Mouse (Mus musculus): ENCODE measurements around the gene Kdelr2.

DNA sequence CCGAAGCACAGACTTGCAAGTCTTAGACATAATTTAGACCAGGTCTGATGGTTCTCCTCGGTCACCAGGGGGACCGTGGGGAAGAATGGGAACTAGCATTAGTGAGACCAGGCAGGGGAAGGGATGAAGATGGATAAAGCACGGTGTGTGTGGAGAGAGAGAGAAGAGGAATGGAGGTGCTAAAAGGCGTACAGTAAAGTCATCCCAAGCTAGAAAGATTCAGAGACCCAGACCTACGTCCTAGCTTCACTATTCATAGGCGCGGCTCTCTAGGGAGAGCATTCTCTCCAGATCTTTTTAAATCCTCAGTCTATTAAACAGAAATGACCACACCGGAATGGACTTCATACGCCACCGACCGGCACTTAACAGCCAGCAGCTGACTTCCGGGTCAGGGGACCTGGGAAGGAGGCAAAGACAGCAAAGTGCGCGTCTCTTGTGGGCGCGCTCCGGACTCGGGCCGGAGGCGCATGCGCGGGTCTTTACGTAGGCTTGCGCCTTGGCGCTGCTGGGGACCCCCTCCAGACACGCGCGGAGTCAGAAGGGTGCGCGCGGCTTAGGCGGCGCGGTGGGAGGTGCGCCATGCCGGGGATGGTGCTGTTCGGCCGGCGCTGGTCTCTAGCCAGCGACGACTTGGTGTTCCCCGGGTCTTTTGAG is 60.6 kb downstream of the Kdelr2 start, which contains the start of gene Daglb:
- TF ChIP-seq GATA1 (IDR thresholded peaks at IDR 0.05; ENCODE audit: low read length) (no peak), TAL1 (IDR thresholded peaks at IDR 0.05; ENCODE audit: low read length) (no peak)

All from erythroblast, embryonic 14.5 days (primary cell).